Mouse (Mus musculus): Measurements from ENCODE around the gene Nppa.
"Not testable (repeated sequence)": the region's sequence is repeated elsewhere in the genome, so short reads cannot be mapped to it uniquely, and the experiment has no call there.

Nppa gene

GRCm38 (mm10) chr4:148011332-148011731 is 10.8 kb downstream of the Nppa start:
- no peak for DNase-seq (ENCODE audit: low read depth, low spot score)

- DNase-seq (ENCODE audit: low read depth, low spot score), result no peak
Observed at GRCm38 (mm10) chr4:148012216-148012615, 11.7 kb downstream of the Nppa start.

- no peak for DNase-seq (ENCODE audit: low read depth, low spot score)
Observed at GRCm38 (mm10) chr4:148015418-148015817, 14.9 kb downstream of the Nppa start.

- DNase-seq (ENCODE audit: low read depth, low spot score), result no peak
Observed at GRCm38 (mm10) chr4:148016981-148017380, 16.5 kb downstream of the Nppa start.

- DNase-seq (ENCODE audit: low read depth, low spot score), result no peak
Observed at GRCm38 (mm10) chr4:148018410-148018809, 17.9 kb downstream of the Nppa start.

- no peak for DNase-seq (ENCODE audit: low read depth, low spot score)
Observed at GRCm38 (mm10) chr4:148024003-148024402, 23.5 kb downstream of the Nppa start.

DNA sequence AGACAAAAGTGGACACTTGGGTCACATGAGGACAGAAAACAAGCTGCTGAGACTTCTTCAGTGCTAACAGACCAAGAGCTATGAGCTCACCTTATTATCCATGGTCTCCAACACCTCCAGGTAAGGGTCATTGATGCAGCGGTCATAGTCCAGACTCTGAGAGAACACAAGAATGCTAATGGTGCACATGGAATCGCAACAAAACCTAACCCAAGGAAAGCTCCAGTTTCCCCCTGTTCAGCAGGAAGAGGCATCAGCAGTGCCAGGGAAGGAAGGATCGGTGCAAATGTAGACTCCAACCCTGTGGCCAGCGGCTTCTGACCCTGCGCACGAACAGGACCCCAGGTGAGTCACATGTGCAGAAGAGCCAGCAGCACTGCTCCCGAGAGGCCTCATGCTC is 28.8 kb downstream of the Nppa start:
- DNase-seq (ENCODE audit: low read depth, low spot score), result no peak

DNA sequence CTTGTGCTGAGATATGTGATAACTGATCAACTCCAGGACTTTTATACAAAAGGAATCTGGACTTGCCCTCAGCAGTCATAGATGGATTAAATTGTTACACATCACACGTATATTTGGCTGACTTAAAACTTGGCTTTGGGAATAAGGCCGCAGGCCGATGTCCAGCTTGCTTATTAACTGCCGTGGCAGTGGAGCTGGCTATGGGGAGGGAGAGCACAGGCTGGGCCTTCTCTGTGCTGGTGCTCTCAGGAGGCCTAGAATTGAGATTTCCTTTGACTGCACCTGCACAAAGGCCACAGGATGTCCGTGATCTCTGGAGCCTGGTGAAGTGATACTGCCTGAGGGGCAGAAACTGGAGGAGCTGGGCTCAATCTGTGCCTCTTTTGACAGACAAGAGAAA is 30.0 kb downstream of the Nppa start:
- DNase-seq (ENCODE audit: low read depth, low spot score), result no peak

DNA sequence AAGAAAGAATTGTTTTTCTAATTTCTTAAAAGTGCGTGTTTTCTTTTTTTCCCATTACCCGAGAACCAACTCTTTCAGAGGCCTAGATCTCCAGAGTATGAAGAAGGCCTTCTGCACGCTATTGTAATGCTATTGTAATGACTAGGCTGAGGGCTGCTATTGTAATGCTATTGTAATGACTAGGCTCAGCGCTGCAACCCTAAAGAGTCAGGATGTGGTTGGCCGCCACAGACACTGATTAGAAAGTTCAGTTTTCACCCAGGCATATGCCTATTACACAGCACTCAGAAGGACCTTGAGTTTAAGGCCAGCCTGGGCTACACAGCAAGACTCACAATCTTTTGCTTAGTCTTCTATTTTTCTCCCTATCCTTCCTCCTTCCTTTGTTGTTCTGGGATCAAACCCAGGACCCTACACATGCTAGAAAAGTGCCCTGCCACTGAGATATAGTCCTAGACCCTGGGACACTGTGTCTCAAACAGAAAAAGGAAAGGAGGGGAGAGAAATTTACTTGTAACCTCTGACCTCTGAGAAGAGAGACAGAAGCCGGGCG is 33.4 kb downstream of the Nppa start:
- DNase-seq (ENCODE audit: low read depth, low spot score), result no peak

- no peak for DNase-seq (ENCODE audit: low read depth, low spot score)
Observed at GRCm38 (mm10) chr4:148035440-148035839, 34.9 kb downstream of the Nppa start.

GRCm38 (mm10) chr4:148038079-148038599 is 37.6 kb downstream of the Nppa start:
- DNase-seq (ENCODE audit: low read depth, low spot score), result no peak

- DNase-seq (ENCODE audit: low read depth, low spot score), result peak; percentile 99
Observed at GRCm38 (mm10) chr4:148038600-148039253, 38.2 kb downstream of the Nppa start, which contains the start of the genes Clcn6 and Mthfr. TSS of gene Clcn6 (minus strand) at chr4:148038821. TSS of gene Mthfr (plus strand) at chr4:148039077.

DNA sequence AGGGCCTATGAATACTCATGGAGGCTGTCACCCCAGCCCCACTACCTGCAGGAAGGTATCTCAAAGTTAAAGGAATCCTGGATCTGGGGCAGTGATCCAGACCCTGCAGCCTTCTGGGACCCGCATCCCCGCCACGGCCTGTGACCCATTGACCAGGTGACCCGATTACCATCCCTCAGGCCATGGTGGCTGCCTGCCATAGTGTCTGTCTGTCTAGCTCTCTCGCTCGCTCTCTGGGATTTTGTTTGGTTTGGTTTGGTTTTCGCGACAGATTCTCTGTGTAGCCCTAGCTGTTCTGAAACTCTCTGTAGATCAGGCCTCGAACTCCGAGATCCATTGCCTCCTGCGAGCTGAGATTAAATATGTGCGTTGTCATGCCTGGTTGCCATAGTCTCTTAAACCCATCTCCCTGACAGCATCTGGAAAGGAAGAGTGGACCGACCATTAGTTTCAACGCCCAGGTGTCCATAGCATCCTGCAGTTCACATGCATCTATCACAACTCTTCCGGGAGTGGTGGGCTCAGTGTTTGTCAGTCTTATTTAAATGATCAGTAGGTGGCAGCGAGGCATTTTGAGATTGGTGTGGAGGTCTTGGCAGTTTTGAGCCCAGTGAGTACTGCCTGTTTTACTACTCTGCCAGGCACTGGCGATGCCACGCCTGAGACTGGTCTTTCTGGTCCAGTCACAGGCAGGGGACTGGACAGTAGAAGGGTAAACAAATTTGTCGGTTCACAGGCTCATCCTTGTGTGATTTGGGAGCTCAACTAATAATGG is 38.9 kb downstream of the Nppa start:
- no peak for DNase-seq (ENCODE audit: low read depth, low spot score)

GRCm38 (mm10) chr4:148040029-148040830 is 39.7 kb downstream of the Nppa start:
- no peak for DNase-seq (ENCODE audit: low read depth, low spot score)

- peak; percentile 70 for DNase-seq (ENCODE audit: low read depth, low spot score)
Observed at GRCm38 (mm10) chr4:148040933-148041610, 40.5 kb downstream of the Nppa start.

DNA sequence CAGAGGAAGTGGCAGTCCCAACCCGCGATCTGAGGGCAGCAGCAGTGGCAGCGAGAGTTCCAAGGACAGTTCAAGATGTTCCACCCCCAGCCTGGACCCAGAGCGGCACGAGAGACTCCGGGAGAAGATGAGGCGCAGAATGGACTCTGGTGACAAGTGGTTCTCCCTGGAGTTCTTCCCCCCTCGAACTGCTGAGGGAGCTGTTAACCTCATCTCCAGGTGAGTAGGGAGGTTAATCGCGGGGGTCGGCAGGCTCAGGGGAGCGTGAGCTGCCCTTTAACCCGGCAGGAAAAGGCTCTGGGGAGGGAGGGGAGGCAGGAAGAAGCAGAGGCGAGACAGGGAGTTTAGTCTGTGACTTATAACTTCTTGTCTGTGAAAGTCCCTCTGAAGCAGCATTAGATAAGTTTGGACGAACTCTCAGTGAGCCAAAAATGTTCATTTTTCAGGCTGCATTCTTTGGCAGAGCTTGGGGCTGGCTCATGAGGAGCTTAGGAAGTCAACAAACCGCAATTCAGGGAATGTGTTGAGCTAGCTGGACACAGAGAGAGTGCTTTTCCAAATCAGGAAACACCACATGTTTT is 41.2 kb downstream of the Nppa start:
- no peak for DNase-seq (ENCODE audit: low read depth, low spot score)

DNA sequence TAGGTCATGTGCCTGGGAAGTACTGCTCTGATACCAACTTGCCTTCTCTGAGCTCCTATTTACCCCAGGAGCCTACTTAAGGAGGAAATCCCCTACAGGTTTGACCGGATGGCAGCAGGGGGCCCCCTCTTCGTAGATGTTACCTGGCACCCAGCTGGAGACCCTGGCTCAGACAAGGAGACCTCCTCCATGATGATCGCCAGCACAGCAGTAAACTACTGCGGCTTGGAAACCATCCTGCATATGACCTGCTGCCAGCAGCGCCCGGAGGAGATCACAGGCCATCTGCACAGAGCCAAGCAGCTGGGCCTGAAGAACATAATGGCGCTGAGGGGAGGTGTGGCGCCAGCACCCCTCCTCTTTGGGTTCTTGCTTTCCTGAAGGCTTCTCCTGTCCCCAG is 42.8 kb downstream of the Nppa start:
- DNase-seq (ENCODE audit: low read depth, low spot score), result not testable (repeated sequence)

- DNase-seq (ENCODE audit: low read depth, low spot score), result no peak
Observed at GRCm38 (mm10) chr4:148044113-148044512, 43.6 kb downstream of the Nppa start.

DNA sequence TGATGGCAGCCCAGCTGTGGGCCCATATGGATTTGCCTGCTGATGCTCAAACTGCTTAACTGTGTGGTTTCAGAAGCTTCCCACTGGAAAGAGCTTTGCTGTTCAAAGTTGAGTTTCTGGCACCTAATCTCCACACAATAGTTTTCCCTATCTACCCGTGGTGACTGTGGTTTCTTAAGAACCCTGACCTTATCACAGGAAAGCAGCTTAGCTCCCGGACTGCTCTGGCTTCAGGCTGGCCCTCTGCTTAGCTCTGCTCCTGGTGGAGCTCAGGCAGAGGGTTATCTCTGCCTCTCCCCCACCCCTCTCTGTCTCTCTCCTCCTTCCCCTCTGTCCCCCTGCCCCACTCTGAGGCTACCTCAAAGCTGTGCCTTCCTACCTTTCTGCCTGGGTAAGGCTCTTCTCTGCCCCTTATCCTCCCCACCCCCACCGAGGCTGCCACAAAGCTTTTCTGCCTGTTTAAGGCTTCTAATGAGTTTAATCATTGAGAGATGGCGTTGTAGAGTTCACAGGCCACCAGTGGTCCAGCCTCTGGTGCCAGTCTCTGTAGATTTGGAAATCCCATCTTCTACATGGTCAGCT is 46.0 kb downstream of the Nppa start:
- no peak for DNase-seq (ENCODE audit: low read depth, low spot score)

- not testable (repeated sequence) for DNase-seq (ENCODE audit: low read depth, low spot score)
Observed at GRCm38 (mm10) chr4:148050396-148050914, 49.9 kb downstream of the Nppa start.

All from WW6 (cell line).